Mouse (Mus musculus) myocyte (in vitro differentiated cells): ENCODE measurements at regions not wholly inside any gene's neighbourhood (a gene's known extent, or its start where the extent isn't known, plus 50 kb on each side); places are given as distances from the start of the nearest gene placed in this dataset.

Experiments
- MAX ChIP-seq: IDR thresholded peaks from one replicate; pipeline ENCODE4 v1.6.1; 2011; ENCODE audit warnings: low read depth, mild to moderate bottlenecking, control low read depth
- POLR2A ChIP-seq: IDR thresholded peaks from one replicate; pipeline ENCODE4 v1.6.1; 2011; ENCODE audit warnings: low read depth, mild to moderate bottlenecking, control low read depth, moderate library complexity; ENCODE audit not compliant: insufficient read length
- SRF ChIP-seq: IDR thresholded peaks from one replicate; pipeline ENCODE4 v1.6.1; 2011; ENCODE audit warnings: low read depth; ENCODE audit not compliant: control insufficient read depth, insufficient read length

DNA sequence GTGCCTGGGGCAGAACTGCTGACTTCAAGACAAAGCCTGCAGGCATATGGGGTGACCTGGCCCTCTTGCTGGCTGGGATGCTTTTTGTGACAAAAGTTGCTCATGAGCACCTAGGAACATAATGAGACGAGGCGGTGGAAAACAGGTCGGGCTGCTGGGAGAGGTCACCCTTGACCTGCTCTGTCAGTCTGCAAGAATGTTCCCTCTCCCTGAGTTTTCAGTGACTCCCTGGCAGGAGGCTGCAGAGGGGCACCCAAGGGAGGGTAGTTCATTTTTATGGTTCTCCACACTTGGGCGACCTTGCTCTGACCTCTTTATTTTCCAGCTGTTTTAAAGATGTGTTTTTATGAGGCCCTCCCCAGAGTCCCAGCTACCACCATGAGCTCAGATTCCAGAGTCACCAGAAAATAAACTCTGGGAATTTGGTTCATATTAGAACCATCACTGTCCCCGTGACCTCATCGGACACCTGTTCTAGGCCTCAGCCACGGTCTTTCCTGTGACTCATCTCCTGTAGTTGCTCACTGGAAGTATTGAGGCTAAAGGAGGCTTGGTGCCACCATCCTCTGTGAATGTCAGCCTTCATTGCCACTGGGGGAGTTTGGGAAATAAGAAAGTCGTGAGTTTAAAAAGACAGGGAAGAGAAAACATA is 108.7 kb upstream of the Pmepa1 start:
- no peak for TF ChIP-seq SRF
- no peak for TF ChIP-seq POLR2A
- no peak for TF ChIP-seq MAX
